Mouse (Mus musculus): ENCODE measurements around the gene Dlg5. TPM values are rescaled to one million over a fixed set of nuclear protein-coding genes. Genes with fewer than 3 reads are reported as not detected.

Gene Dlg5
- polyA plus RNA-seq, 1 experiment, result 35.3 TPM

DNA sequence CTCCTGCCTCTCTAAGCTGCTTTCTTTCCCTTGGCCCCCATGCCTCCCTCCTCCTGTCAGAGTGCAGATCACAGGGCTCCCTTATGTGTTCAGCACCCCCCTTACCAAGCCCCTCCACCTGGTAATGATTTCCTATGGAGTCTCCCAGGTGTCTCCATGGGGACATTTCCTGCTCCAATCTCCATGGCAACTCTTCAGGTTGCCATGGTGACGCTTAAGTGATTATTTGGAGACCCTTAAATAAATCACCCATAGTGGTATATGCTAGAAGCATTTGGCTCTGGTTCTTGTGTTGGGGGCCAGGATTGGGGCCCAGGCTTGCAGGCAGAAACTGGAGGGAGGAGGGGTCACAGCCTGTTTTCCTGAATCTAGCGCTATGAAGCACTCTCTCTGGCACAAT lies 17.2 kb upstream of the Dlg5 start:
- 58% methylated on average over 2 of the region's 2 CpGs for WGBS

DNA sequence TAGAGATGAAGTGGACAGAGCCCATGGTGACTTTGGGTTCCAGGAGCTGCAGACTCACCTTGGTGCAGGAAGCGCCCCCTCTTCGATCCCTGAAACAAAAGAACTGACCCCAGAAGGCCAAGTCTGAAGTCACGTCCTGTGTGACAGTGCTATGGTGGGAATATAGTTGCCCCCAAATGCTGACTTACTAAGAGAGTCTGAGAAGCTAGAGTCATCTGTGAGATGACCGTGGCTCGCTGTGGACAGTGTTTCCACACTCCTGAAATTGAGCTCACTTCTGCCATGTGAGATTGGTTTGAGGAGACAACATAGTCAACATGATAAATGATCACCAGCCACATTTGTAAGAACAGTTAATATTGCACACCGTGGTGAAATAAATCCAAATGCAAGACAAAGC lies 16.7 kb upstream of the Dlg5 start:
- no peak for DNase-seq
- Histone ChIP-seq H3K4me1 (ENCODE audit: control insufficient read depth, insufficient read depth, low read length) (no peaks in the 10 kb centered on the region), H3K4me3 (replicated peaks; ENCODE audit: extremely low read depth, low read depth, low read length) (no peak overlapping the region)
- no peak for TF ChIP-seq CTCF (IDR thresholded peaks at IDR 0.05; ENCODE audit: insufficient read depth, low read length)
- no peak for TF ChIP-seq POLR2A (IDR thresholded peaks at IDR 0.05; ENCODE audit: borderline replicate concordance, extremely low read depth, low read depth, low read length)
- WGBS, result 76% methylated on average over 6 of the region's 6 CpGs

More for the DNA sequence above, 17.2 kb upstream of the Dlg5 start:
- no peaks in the 10 kb centered on the region for H3K4me1 ChIP-seq (ENCODE audit: control insufficient read depth, insufficient read depth, low read length)
- TF ChIP-seq CTCF (IDR thresholded peaks at IDR 0.05; ENCODE audit: insufficient read depth, low read length) (no peak), POLR2A (IDR thresholded peaks at IDR 0.05; ENCODE audit: borderline replicate concordance, extremely low read depth, low read depth, low read length) (no peak)
- no peak overlapping the region for H3K4me3 ChIP-seq (replicated peaks; ENCODE audit: extremely low read depth, low read depth, low read length)
- DNase-seq, result no peak

- no peak for TF ChIP-seq CTCF (IDR thresholded peaks at IDR 0.05; ENCODE audit: insufficient read depth, low read length)
- TF ChIP-seq POLR2A (IDR thresholded peaks at IDR 0.05; ENCODE audit: borderline replicate concordance, extremely low read depth, low read depth, low read length), result no peak
- no peaks in the 10 kb centered on the region for H3K4me1 ChIP-seq (ENCODE audit: control insufficient read depth, insufficient read depth, low read length)
- WGBS, result 53% methylated on average over 4 of the region's 4 CpGs
- H3K4me3 ChIP-seq (replicated peaks; ENCODE audit: extremely low read depth, low read depth, low read length), result no peak overlapping the region
- no peak for DNase-seq
Observed at GRCm38 (mm10) chr14:24260391-24260790, 14.7 kb upstream of the Dlg5 start.

DNA sequence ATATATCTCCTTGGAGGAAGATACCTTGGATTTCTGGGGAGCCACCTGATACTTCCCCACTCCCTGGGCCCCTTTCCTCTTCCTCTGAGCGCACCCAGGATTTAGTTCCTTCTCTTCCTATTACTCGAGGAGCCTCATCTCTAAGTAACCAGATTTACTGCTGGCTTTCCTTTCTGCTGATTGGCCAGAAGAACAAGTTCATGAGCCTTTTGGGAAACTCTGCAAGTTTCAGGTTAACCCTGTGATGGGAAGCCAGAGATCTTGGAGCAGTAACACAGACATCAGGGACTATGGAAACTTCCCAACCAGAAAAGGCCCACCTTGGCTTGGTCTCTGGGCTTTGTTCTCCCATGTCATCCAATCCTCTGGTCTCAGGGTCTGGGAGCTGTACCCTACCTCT lies 10.2 kb upstream of the Dlg5 start:
- no peak overlapping the region for H3K4me3 ChIP-seq (replicated peaks; ENCODE audit: extremely low read depth, low read depth, low read length)
- TF ChIP-seq CTCF (IDR thresholded peaks at IDR 0.05; ENCODE audit: insufficient read depth, low read length) (no peak), POLR2A (IDR thresholded peaks at IDR 0.05; ENCODE audit: borderline replicate concordance, extremely low read depth, low read depth, low read length) (no peak)
- H3K4me1 ChIP-seq (ENCODE audit: control insufficient read depth, insufficient read depth, low read length), result no peaks in the 10 kb centered on the region
- WGBS, result 60% methylated on average over 2 of the region's 2 CpGs
- no peak for DNase-seq

GRCm38 (mm10) chr14:24253611-24254202 lies 8.0 kb upstream of the Dlg5 start:
- Histone ChIP-seq H3K4me3 (replicated peaks; ENCODE audit: extremely low read depth, low read depth, low read length) (no peak overlapping the region), H3K4me1 (ENCODE audit: control insufficient read depth, insufficient read depth, low read length) (no peaks in the 10 kb centered on the region)
- DNase-seq, result no peak
- TF ChIP-seq POLR2A (IDR thresholded peaks at IDR 0.05; ENCODE audit: borderline replicate concordance, extremely low read depth, low read depth, low read length) (no peak), CTCF (IDR thresholded peaks at IDR 0.05; ENCODE audit: insufficient read depth, low read length) (no peak)
- 11% methylated on average over 8 of the region's 8 CpGs for WGBS

DNA sequence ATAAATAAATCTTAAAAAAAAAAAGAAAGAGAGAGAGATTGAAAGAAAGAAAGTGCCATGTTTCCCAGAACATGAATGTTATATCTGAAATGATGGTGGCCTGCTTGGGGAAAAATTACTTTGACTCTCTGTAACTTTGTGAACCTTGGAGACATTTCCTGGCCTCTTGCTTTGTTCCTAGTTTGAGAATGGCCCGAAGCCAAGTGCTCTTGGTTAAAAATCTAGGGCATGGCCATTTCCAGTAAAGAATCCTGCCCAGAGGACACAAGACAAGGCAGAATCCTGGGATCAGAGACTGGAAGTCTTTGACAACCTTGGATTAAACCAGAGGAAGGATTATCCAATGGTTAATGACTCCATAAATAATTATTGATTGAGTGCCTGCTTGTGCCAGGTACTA lies 5.6 kb upstream of the Dlg5 start:
- TF ChIP-seq CTCF (IDR thresholded peaks at IDR 0.05; ENCODE audit: insufficient read depth, low read length), result no peak
- TF ChIP-seq POLR2A (IDR thresholded peaks at IDR 0.05; ENCODE audit: borderline replicate concordance, extremely low read depth, low read depth, low read length), result no peak
- DNase-seq, result no peak
- Histone ChIP-seq H3K4me1 (ENCODE audit: control insufficient read depth, insufficient read depth, low read length) (no peaks in the 10 kb centered on the region), H3K4me3 (replicated peaks; ENCODE audit: extremely low read depth, low read depth, low read length) (no peak overlapping the region)
- WGBS, result 56% methylated on average over 1 of the region's 1 CpGs

DNA sequence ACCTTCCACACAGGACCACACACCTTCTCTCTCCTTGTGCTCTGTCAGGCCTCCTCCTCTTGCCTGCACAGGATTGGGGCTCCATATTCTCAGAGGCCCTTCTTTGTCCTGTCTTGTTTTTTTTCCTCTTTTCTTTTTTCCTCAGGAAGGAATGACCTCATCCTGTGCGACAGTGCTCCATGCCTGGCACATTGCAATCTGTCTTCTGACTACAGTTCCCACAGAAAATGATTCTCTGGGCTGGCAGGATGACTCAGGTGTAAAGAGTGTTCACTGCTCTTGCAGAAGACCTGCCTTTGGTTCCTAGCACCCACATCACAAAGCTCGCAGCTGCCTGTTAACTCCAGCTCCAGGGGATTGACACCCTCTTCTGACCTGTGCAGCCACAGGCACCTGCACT lies 4.2 kb upstream of the Dlg5 start:
- WGBS, result 56% methylated on average over 2 of the region's 2 CpGs
- no peak for DNase-seq
- no peak for TF ChIP-seq CTCF (IDR thresholded peaks at IDR 0.05; ENCODE audit: insufficient read depth, low read length)
- TF ChIP-seq POLR2A (IDR thresholded peaks at IDR 0.05; ENCODE audit: borderline replicate concordance, extremely low read depth, low read depth, low read length), result no peak
- Histone ChIP-seq H3K4me1 (ENCODE audit: control insufficient read depth, insufficient read depth, low read length) (no peaks in the 10 kb centered on the region), H3K4me3 (replicated peaks; ENCODE audit: extremely low read depth, low read depth, low read length) (no peak overlapping the region)

GRCm38 (mm10) chr14:24244330-24245176 lies 1.2 kb downstream of the Dlg5 start:
- peak; percentile 46 for DNase-seq
- no peak for TF ChIP-seq CTCF (IDR thresholded peaks at IDR 0.05; ENCODE audit: insufficient read depth, low read length)
- TF ChIP-seq POLR2A (IDR thresholded peaks at IDR 0.05; ENCODE audit: borderline replicate concordance, extremely low read depth, low read depth, low read length), result no peak
- 1% methylated on average over 40 of the region's 40 CpGs for WGBS
- Histone ChIP-seq H3K4me1 (ENCODE audit: control insufficient read depth, insufficient read depth, low read length) (no peaks in the 10 kb centered on the region; the same call in 1 of the 2 replicates), H3K4me3 (replicated peaks; ENCODE audit: extremely low read depth, low read depth, low read length) (peak overlapping the region; percentile 78)

GRCm38 (mm10) chr14:24242016-24242415 lies 3.7 kb downstream of the Dlg5 start:
- DNase-seq, result no peak
- no peak overlapping the region for H3K4me3 ChIP-seq (replicated peaks; ENCODE audit: extremely low read depth, low read depth, low read length)
- TF ChIP-seq POLR2A (IDR thresholded peaks at IDR 0.05; ENCODE audit: borderline replicate concordance, extremely low read depth, low read depth, low read length) (no peak), CTCF (IDR thresholded peaks at IDR 0.05; ENCODE audit: insufficient read depth, low read length) (no peak)
- H3K4me1 ChIP-seq (ENCODE audit: control insufficient read depth, insufficient read depth, low read length), result no peaks in the 10 kb centered on the region; the same call in 1 of the 2 replicates
- 82% methylated on average over 2 of the region's 2 CpGs for WGBS

GRCm38 (mm10) chr14:24240831-24241230 lies 4.9 kb downstream of the Dlg5 start:
- 83% methylated on average over 6 of the region's 6 CpGs for WGBS
- Histone ChIP-seq H3K4me1 (ENCODE audit: control insufficient read depth, insufficient read depth, low read length) (no peaks in the 10 kb centered on the region; the same call in 1 of the 2 replicates), H3K4me3 (replicated peaks; ENCODE audit: extremely low read depth, low read depth, low read length) (no peak overlapping the region)
- TF ChIP-seq POLR2A (IDR thresholded peaks at IDR 0.05; ENCODE audit: borderline replicate concordance, extremely low read depth, low read depth, low read length), result no peak
- no peak for TF ChIP-seq CTCF (IDR thresholded peaks at IDR 0.05; ENCODE audit: insufficient read depth, low read length)
- no peak for DNase-seq

All from lung, adult 2 months (tissue).